Mouse (Mus musculus): Measurements from ENCODE around the gene Pgf.

Gene Pgf

GRCm38 (mm10) chr12:85177740-85178239 is at the start of gene Pgf:
Gene Pgf, minus strand, starts transcription at chr12:85177790.
- no peak for DNase-seq (ENCODE audit: low spot score in 2 of 2)

GRCm38 (mm10) chr12:85227227-85227626 is 49.6 kb upstream of the Pgf start:
- no peak for DNase-seq (ENCODE audit: low spot score in 2 of 2)

DNA sequence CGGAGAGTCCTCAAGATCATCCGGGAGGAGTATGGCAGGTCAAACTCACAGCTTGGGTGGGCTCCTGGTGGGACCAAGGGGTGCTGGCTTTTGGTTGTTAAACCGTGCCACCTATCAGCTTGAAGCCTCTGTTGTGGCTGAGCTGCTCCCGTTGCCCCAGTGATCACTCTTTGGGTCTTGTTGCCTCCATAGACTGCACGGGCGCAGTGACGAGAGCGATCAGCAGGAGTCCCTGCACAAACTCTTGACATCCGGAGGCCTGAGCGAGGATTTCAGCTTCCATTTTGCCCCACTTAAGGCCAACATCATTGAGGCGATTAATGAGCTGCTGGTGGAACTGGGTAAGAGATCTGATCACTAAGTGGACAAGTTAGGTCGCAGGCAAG is 42.3 kb upstream of the Pgf start:
- DNase-seq (ENCODE audit: low spot score in 2 of 2) = peak in 1 of 2 experiments; percentile 60

DNA sequence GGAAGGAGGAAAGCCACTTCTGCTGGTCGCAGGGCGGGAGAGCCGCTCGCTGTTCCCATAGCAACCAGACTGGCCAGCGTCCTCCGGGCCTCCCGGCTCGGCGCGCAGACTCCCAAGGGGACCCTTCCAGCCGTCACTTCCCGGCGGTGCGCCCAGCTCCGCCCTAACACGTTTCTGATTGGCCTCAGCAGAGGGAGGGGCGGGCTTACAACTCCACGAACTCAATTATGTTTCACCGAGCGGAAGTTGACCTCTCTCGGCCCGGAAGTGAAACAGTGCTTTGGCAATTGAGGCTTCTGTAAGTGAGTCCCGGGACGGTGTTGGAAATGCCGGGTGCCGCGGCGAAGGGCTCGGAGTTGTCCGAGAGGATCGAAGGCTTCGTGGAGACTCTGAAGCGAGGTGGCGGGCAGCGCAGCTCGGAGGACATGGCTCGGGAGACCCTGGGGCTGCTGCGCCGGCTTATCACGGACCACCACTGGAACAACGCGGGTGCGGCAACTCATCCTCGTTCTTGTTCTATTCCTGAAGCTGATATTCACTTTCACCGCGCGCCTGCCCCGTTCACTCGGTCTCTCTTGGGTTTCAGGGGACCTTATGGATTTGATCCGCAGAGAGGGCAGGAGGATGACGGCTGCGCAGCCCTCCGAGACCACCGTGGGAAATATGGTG is 41.8 kb upstream of the Pgf start, which contains the start of gene Eif2b2:
Eif2b2 (plus strand) TSS at position 246 of the 669 bp plus-strand sequence.
- DNase-seq (ENCODE audit: low spot score in 2 of 2) = peak; percentile 89 to 95

GRCm38 (mm10) chr12:85217733-85218310 is 40.2 kb upstream of the Pgf start:
- no peak for DNase-seq (ENCODE audit: low spot score in 2 of 2)

- no peak for DNase-seq (ENCODE audit: low spot score in 2 of 2)
These were observed 37.4 kb upstream of the Pgf start for GRCm38 (mm10) chr12:85215031-85215430.

GRCm38 (mm10) chr12:85208687-85209199 is 31.2 kb upstream of the Pgf start:
- DNase-seq (ENCODE audit: low spot score in 2 of 2) = no peak

GRCm38 (mm10) chr12:85205425-85205824 is 27.8 kb upstream of the Pgf start:
- DNase-seq (ENCODE audit: low spot score in 2 of 2) = no peak

DNA sequence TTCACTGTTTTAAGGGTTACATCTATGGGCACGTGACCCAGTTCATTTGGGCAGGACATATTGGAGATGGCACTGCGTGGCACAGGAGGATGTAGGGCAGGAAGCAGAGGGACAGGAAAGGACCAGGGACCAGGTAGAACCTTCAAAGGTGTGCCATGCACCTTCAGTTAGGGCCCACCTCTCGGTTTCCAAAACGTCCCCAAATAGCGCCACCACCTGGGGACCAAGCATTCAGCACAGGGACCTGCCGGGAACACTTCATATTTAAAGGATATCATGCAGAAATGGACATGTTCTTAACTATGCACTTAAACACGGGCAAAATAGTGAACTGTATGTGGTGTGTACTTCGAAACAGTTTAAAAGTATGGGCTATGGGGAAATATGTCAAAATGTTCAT is 26.5 kb upstream of the Pgf start:
- DNase-seq (ENCODE audit: low spot score in 2 of 2) = no peak

DNA sequence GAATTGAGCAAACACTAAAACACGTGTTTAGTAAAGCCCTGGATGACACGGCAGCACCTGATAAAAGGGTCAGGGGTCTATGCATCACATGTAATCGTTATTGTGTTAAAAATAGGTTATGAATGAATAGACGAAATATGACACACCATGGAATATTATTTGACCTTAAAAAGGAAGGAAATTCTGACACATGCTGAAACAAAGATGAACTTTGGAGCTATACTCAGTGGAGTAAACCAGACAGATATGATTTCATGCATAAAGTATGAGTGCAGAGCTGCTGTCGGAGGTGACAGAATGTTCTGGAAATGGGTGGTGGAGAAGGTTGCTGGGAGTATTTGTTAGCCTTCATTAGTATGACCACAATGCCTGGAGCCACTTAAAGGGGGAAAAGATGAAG is 26.1 kb upstream of the Pgf start:
- no peak for DNase-seq (ENCODE audit: low spot score in 2 of 2)

GRCm38 (mm10) chr12:85202191-85202590 is 24.6 kb upstream of the Pgf start:
- DNase-seq (ENCODE audit: low spot score in 2 of 2) = no peak

DNA sequence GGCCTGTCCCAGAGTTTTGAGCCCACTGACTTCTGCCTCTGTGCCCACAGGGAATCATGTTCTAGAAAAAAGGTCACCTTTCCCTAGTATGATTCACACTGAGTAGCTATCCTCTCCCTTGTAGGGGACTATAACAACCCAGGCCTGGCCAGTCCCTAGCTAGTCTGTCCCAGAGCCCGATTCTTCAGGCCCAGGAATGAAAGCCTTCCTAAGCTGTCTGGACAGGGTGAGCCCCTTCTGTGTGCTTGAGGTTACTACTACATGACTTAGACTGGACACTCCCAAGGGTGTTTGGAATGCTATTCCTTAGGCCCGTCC is 24.2 kb upstream of the Pgf start:
- no peak for DNase-seq (ENCODE audit: low spot score in 2 of 2)

- no peak for DNase-seq (ENCODE audit: low spot score in 2 of 2)
These were observed 23.6 kb upstream of the Pgf start for GRCm38 (mm10) chr12:85200929-85201829.

DNA sequence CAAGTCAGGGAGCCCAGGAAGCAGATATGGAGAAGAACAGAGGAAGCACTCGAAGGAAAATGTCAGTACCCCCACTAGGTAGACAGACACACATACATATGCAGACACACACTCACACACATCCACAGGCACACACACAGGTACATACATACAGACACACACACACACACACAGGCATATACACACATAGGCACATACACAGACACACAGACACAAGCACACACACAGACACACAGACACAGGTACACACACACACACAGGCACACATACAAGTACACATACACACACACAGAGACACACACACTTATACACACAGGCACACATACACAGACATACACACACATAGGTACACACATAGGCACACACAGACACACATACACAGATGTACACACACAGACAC is 22.4 kb upstream of the Pgf start:
- DNase-seq (ENCODE audit: low spot score in 2 of 2) = no peak

DNA sequence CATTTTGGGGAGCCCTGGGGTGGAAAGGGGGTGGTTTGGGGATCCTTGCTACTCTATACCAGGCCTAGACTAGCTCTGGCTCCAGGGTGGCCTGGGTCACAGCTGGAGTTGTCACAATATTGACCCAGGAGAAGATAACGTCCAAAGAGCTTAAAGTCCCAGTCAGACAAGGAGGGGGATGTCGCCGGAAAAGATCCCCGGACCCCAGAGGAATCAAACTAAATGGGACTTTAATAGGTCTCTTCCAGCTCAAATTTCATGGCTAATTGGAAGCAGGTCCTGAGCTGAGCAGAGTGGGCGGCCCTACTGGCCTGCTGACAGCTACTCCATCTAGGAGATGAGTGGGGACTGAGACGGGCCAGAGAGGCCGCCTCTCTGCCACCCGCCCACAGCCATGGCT is 20.3 kb upstream of the Pgf start:
- DNase-seq (ENCODE audit: low spot score in 2 of 2) = no peak

DNA sequence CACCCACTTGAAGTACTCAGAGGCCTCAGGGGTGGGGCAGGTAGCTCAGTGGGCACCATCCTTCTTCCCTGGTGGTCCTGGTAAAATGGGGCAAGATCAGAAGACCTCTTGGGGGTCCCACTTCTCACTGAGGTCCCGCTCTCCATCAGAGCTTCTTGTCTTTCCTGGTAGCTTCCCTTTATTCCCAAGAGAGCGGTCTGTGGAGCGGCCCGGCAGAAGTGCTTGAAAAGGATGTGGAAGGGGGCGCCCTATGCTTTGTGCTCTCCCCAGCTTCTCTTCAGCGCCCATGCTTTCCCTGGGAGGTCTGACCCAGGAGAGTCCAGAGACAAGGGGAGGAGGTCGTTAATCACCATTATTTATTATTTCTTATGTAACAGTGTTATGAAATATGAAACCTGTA is 19.8 kb upstream of the Pgf start:
- no peak for DNase-seq (ENCODE audit: low spot score in 2 of 2)

DNA sequence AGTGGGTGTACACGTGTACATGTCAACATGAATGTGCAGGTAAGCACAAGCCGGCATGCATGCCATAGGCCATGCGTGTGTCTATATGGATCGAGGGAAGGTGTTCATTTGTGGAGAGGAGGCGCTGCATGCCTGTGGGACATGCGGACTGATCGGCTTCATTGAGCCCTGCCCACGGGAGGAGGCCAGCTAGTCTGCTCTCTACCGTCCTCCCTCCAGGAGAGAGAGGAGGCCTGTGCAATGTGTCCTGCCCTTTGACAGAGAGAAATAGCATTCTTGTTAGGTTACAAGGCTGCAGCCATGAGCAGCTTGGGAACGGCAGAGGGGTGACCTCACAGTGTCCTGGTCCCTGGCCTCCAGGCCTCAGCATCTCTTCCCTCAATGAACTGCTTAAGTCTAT is 18.6 kb upstream of the Pgf start:
- no peak for DNase-seq (ENCODE audit: low spot score in 2 of 2)

- no peak for DNase-seq (ENCODE audit: low spot score in 2 of 2)
These were observed 17.5 kb upstream of the Pgf start for GRCm38 (mm10) chr12:85195086-85195485.

DNA sequence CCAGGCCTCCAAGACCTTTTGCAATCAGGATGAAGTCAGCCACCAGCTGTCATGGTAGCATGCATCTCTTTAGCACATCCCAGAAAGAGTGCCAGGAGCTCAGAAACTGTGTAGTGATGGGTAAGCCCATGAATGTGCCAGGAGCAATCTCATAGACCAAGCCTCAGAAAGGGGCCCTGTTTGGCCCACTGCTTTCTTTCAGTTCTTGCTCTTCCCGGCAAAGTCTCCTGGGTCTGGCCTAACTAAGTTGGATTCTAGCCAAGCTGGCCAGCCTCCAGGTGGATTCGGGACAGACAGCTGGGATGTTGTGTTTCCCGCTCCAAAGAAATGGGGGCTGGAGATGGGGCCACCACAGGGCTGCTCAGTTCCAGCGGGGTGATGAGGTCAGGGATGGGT is 17.0 kb upstream of the Pgf start:
- no peak for DNase-seq (ENCODE audit: low spot score in 2 of 2)

DNA sequence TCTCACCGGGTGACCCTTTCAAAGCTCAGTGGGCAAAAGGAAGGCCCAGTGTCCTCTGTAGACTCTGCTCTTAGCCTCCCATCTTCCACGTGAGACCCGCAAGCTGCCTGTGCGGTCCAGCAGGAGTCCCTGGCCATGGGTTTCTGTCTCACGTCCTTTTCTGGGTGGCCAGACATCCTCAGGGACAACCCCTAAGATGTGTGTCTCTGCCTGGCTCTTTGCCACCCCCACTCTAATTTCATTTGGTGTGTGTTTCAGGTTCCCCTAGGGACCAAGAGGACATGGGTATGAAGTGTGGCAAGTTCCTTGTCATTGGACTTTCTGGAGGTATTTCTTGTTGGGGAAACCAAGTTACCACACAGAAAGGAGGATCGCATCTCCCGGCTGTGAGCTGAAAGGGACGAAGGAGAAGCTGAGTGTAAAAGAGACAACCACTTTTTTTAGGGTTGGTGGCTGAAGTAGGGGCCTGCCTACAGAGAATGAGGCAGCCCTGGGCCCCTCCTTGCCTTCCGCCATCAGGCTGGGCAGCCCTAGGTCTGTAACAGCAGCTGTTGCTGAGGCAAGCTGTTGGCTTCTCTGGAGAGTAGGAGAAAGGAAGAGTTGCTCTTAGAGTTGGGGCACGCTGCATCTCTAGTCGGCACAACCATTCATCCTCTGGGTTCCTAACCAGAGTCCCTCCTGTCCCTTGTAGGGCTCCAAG is 16.5 kb upstream of the Pgf start:
- no peak for DNase-seq (ENCODE audit: low spot score in 2 of 2)

DNA sequence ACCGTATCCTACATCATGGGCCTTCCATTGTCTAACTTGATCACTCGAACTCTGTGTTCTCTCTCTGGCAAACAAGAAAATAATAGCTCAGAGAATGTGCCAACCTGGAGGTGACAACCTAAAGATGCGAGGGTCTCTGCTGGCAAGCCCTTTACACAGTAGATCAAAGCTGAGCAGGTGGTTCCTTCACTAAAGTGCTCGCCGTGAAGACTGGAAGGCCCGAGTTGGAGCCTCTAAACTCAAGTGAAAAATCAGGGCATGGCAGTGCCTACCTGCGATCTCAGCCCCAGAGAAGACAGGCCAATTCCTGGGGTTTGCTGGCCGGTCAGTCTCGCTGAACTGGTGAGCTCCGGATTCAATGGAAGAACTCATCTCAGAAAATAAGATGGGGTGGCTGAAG is 15.6 kb upstream of the Pgf start:
- DNase-seq (ENCODE audit: low spot score in 2 of 2) = no peak

All from spleen, postnatal 10 days (tissue).